Mouse (Mus musculus) liver, embryonic 14.5 days (tissue): ENCODE measurements at regions not wholly inside any gene's neighbourhood (a gene's known extent, or its start where the extent isn't known, plus 50 kb on each side); places are given as distances from the start of the nearest gene placed in this dataset.

Experiments
- CTCF ChIP-seq: IDR thresholded peaks from 2 replicates; pipeline ENCODE4 v1.5.1; 2016; ENCODE audit warnings: antibody characterized with exemption, low read depth, control low read depth
- EP300 ChIP-seq: IDR thresholded peaks from 2 replicates; pipeline ENCODE4 v1.6.1; 2016; ENCODE audit warnings: antibody characterized with exemption, low read depth

- no peak for TF ChIP-seq CTCF
- no peak for TF ChIP-seq EP300
Measured at GRCm38 (mm10) chr1:179867493-179867892, 64.0 kb upstream of the Ahctf1 start.
